Mouse (Mus musculus) megakaryocyte, adult 5-6 weeks (primary cell): ENCODE measurements around the gene Foxo6. TPM values are rescaled to one million over a fixed set of nuclear protein-coding genes. Genes with fewer than 3 reads are reported as not detected.

ENCODE experiments used
- ATAC-seq: 2 replicates; pipeline ENCODE4 v1.8.0; 2016; ENCODE audit warnings: mild to moderate bottlenecking, inconsistent platforms; ENCODE audit not compliant: poor library complexity, severe bottlenecking
- total RNA-seq, 2 experiments: library from RNA; stranded (forward) in 1 of 2; stranded (reverse) in 1 of 2; fragments of 153-499, 151-499 nt in 1 of 2; fragments of 221-1000, 200-1000 nt in 1 of 2; gene quantifications; 2 replicates each; pipeline versions ENCODE4 v1.2.3 to v1.2.4; 2015 to 2017

The Foxo6 gene
- not detected in 2 replicates for total RNA-seq (2015)
- not detected in 2 replicates for total RNA-seq (2017)

DNA sequence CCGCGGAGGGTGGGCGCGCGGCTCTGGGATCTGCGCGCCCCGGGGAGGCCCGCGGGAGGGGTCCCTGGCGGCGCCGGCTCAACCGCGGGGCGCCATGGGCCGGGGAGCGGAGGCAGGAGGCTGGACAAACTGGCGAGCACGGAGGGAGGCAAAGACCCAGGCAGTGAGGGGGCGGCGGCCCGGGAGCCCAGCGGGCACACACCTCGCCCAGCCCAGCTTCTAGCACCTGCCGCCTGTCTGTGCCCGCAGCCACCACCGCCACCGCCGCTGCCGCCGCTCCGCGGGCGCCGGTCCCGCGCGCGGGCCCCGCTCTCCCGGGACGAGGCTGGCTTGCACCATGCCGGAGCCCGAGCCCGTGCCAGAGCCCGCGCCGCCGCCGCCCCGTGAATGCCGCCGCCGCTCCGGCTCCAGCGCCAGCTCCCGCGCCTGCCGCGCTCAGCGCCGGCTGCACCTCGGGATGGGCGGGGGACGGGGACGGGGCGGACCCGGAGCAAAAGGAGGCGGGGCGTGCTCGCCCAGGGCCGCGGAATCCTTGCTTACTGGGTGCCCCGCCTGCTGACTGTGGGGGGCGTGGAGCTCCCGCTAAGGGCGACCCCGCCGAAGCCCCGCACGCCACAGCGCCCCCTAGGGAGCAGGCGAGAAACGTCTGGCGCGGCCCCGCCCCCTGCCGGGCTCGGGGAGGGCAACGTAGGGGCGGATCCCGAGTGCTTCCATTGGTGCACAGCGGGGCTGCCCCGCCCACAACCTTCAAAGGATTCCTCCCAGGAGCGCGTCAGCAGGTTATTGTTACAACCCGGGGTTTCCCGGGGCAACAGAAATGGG is at the start of gene Foxo6:
Gene Foxo6, minus strand, starts transcription at position 60 of the 822 bp plus-strand sequence.
- ATAC-seq, result peak; percentile 75

DNA sequence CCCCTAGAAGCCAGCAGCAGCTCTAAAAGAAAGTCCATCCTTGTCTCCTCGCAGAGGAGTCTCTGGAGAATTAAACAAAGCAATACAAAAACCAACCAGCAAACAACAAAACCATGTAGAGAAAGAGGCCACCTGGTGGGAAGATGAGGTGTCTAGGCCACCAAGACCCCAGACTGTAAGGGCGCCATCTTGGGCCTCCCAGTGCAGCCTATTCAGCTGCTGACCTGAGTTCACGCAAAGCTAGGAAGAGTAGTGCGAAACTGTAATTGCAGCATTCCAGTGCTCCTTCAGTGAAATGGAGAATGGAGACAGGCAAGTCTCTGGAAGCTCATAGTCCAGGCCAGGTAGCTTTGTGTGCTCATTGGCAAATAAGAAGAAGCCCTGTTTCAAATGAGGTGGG is 47.2 kb upstream of the Foxo6 start:
- no peak for ATAC-seq

DNA sequence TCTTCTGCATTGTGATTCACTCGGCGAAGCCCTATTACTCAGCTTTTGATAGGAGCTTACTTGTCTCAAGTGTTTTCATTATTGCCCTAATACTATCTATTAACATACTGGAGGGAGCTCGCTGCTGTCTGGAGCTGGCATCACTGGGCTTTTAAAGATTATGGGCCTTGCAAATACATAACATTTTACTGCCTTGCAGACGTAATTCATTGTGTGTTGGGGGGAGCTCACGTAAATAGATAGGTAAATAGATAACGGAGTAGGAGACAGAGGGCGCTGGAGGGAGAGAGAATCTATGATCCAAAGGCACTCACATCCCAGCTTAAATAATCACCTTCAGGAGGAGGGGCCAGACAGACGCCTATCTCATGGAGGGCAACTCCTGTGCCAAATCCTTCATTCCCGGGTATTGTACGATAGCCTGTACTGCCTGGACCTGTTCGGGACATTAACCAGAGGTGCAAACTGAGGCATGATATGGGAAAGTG is 45.8 kb upstream of the Foxo6 start:
- no peak for ATAC-seq

DNA sequence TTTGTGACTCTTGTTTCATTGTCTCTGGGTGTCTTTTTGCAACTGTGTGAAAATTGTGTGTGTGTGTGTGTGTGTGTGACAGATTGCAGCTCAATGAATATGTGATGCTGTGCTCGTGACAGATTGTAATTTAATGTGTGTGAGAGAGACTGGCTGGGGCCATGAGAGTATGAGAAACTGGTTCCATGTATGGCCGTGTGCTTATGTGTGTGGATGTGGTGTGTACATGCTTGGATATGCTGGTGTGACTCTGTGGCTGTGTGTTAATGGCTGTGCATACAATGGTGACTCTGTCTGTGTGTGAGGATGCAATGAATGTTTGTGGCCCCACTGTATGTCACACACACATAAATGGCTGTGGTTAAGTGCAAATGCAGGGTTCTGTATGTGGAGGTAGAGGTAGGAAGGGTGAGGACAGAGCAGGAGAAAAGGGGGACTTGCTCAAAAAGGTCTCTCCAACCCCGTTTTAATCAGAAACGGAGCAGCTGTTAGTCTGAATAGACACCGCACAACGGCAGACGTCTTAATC is 45.3 kb upstream of the Foxo6 start:
- no peak for ATAC-seq

DNA sequence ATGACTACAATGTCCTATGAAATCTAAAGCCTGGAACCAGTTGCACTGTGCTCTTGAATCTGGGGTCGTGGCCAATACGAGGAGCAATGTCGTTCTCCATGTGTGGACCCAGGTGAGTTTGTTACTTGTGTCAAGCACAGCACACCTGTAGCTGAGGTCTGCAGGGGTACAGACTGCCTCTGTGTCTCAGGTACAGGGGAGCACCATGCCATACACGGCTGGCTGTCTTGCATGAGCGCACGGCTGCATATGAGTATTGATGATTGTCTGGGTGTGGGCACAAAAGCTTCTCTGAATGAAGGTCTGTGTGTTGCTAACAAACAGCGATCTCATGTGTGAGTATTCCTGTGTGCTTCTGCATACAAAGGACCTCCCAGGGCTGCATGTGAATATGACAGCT is 44.8 kb upstream of the Foxo6 start:
- ATAC-seq, result no peak

DNA sequence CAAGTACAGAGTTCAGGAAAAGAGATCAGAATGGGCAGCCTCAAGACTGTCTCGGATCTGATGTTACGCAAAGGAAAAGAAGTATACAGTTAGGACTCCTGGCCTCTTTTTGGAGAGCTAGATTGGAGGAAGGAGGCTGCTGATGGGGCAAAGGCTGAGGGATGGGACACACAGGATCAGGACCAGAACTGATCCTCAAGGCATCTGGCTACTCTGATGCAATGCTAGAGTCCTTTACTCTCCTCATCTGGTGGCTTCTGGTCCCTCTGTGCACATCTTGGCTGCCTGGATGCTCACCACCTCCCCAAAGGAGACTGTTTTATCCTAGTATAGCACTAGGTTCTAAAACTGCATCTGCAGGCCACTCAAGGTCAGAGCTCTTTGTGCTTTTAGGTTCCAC is 44.4 kb upstream of the Foxo6 start:
- ATAC-seq, result no peak

DNA sequence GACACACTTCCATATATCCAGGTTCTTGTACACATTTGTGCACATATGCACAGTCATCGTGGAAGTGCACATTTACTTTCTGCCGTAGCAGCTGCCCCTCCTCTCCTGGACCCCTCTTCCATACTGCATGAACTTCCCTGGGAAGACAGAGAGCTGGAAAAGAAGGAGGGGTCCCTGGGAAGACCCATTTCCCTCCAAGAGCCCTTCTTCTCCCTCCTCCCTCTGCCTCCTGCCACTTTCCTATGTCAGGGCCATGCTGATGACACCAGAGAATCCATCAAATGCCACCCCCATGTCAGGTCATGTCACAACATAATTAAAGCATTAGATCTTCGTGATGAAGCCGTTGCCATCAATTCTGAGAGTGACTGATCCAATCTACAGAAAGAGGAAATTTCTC is 38.6 kb upstream of the Foxo6 start:
- no peak for ATAC-seq

DNA sequence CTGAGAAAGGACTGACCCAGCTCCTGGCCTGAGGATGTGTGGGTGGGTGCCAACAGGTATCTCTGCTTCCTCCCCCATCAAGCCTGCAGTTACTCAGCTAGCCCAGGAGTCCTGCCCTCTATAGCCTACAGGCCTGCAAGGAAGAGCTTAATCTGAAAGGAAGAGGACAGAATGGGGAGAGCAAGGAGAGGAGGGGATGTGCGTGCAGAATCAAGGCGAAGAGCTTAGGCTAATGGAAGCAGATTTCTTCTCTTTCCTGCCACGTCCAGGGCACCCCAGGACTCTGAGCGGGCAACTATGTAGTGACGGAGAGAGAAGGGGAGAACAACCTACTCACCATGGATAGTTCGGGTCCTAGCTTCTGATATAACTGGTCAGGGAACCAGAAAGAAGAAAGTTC is 37.9 kb upstream of the Foxo6 start:
- ATAC-seq, result no peak

DNA sequence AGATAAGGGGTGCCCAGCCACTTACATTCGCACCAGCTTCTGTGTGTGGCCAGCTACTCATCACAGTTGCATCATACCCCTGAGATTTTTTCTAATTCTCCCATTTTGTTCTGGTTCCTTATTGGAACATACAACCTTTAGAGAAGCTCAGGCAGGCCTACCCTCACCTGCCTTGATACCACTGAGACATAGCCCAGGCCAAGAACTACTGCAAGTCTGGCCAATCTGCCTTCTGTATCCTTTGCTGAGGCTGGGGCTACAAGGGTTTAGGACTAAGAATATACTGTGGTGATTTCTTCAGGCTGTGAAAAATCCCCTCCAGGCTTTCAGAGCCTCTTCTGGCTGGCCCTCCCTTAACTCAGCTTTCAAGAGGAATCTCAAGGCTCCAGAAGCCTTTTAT is 36.7 kb upstream of the Foxo6 start:
- no peak for ATAC-seq

DNA sequence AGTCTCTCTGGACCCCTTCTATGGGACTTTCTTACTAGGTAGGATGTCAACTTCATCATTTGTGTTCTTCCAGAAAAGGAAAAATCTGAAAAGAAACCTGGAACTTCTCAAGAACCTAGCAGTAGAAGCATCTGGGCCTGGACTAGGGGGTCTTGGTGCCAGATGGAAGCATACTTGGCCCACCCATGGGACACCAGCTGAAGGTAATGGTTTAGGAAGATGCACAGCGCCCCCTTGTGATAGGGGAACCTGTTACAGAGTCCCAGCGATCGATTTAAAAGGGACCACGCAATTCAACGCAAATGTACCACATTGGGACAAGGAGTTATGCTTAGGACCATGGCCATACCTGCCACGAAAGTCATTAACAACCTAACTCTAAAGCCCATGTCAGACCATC is 36.0 kb upstream of the Foxo6 start:
- ATAC-seq, result no peak

DNA sequence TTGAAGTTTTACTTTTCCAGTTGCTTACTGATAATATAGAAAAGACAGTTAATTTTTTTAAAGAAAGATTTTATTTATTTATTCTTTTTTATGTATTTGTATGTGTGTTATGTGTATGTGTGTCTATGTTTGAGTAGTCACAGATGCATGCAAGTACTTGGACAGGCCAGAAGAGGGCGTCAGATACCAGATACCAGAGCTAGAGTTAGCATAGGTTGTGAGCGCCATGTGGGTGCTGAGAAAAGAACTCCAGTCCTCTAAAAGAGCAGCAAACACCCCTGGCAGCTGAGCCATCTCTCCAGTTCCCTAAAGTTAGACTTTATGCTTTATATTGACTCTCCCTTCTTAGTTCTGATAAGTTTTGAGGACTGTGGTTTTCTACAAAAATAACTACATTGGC is 30.4 kb upstream of the Foxo6 start:
- no peak for ATAC-seq

DNA sequence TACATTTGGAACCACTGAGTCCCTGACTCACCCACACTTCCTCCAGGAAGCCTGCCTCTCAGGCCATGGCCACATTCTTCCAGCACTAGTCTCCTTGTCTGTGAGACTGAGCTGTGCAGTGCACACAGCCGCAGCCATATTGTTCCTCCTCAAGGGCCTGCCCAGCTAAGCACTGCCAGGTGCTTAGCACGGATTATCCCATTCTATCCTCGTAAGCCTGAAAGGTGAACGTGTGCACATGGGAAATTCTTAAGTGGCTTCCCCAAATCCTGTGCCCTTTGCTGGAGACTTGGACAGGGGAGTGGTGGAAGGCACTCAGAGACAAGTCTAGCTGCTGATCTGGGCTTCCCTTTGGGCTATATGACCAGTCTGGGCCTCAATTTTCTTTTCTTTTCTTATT is 29.6 kb upstream of the Foxo6 start:
- no peak for ATAC-seq

DNA sequence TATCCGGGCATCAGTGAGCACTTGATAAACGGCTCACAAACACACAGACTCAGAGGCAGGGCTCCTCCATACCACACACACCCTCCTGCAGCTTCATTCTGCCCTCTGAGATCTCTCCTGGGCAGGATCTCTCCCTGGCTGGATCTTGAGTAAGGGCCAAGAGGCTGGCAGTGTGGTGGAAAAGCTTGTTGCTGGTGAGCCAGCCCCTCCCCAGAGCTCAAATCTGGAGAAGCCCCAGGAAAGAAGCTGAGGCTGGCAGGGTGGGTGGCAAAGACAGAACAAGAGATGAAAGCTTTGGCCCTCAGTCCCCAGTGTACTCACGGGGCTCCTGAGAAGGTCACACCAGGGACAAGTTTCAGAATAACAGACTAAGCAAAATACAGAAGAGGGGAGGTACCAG is 27.4 kb upstream of the Foxo6 start:
- no peak for ATAC-seq

DNA sequence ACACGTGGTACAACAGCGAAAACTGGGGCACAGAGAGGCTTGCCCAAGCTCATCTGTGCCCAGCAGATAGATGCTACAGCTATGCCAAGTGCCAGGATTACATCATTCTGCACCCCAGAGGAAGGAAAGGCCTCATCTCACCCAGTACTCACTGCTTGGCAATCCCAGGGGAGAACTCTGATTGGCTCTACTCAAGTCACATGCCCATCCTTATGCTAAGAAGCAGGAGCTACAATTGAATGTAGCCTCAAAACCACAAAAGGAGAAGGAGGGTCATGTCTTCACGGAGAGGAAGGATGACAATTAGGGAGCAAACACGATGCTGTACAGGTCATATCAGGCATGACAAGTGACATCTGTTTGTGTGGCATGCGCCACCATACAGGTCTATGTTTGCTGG is 26.2 kb upstream of the Foxo6 start:
- peak; percentile 40 for ATAC-seq

DNA sequence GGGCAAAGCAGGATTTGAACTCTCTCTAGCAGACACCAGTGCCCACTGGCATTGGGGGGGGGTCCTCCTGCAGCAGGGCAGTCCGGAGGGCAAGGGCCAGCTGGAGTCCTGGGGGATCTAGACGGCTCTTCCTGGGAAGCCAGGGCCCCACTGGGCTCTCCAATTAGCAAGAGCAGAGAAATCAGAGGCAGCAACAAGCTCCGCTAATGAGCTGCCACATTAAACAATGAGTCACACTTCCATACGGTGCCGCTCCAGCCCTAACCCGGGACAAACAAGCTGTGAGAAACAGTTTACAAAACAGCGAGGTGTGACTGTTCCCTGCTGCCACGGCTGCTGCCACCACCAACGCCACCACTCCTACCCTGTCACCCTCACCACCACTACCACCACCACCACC is 17.4 kb upstream of the Foxo6 start:
- ATAC-seq, result no peak

DNA sequence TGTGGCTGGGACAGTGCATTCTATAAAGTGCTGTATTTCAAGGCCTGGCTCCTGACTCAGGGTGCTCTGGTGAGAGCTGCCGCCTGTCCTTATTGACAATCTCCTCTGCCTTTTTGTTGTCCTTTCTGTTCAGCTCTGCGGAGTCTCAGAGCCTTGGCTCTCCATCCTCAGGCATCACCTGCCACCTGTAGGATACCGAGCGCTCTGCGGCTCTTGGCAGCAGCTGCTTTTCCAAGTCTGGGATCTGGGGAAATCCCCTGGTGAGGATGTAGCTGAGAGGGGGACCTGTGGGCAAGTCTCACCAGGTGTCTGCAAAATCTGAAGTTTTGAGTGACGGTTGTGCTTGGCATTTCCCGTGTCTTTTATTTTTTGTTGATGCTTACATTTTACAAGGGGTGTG is 12.1 kb upstream of the Foxo6 start:
- ATAC-seq, result no peak

DNA sequence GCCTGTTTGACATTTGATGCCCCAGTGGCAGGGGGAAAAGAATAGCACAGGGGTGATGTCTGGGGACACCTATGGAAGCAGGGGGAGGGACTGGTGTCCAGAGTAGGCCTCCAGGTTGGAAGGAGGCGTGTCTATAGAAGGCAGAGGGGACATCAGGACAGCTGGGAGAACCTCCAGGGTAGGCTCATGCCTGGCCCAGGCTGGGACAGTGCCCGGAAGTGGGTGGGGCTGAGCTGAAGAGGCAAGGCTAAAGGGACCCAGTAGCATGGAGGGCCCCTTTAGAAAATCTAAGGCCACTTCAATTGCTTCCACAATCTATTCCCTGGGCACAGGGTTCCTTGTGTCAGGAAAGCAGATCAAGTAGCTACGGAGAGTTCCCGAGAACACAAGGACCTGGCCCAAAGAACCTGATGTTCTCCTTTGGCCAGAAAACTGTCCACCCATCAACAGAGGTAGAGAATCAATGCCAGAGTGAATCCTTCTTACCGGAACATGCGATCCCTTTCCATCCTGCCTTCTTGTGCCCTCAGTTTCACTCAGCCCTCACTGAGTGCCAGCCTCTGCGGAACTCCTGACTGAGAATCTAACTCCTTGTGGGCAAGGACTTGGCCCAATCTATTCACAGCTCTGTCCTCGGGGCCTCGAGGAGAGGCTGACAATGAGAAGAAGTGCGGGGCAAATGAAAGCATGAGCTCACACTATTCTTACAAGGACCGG is 4.1 kb upstream of the Foxo6 start:
- ATAC-seq, result no peak

DNA sequence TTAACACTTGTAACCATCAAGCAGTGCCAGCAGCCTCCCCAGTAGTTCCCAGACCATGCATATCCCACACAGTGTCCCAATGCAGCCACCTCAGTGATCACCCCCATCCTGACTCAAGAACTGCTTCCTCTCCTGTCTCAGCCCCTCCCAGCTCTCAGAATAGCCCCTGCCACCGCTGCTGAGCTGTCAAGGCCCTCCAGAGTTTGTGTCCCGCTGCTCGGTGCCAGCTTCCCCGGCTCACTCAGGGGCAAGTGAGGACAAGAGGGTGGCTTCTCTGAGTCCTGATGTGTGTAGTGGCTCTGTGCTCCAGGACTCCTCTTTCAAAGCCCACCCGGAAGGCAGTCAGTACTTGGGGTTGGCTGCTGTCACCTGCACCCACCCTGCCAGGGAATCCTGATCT is 3.3 kb upstream of the Foxo6 start:
- ATAC-seq, result no peak

DNA sequence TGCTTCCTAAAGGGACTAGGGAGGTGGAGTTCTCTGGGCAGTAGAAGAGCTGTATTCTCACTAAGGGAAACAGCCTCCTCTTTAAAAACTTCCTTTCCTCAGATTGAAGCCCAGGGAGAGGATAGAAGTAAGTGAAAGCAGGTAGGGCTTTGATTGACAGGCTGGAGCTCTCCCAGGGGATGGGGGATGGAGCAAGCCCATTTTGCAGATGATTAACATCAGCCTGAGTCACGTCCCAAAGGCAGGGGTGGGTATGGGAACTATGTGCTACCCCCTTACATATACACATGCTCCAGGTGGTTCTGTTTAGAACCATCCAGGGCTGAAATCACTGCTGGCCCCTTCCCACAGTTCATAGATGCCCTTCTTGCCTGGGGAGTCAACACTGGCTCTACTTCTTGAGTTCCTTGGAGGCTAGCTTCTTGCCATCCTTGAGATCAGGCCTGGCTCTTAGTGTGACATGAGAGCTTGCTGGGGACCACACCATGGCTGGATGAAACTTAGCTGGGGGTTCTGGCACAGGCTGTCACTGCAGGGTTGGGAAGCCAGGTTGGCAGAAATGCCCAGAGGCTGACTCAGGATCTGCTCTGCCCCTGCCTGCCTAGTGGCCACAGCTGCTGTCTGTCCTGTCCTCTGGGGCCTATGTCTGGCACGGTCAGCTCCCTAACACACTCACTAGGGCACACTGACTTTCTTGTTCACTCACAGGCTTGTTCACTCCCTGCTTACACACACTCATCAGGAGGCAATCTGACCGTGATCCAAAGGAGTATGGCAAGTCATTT is 2.2 kb upstream of the Foxo6 start:
- ATAC-seq, result no peak

DNA sequence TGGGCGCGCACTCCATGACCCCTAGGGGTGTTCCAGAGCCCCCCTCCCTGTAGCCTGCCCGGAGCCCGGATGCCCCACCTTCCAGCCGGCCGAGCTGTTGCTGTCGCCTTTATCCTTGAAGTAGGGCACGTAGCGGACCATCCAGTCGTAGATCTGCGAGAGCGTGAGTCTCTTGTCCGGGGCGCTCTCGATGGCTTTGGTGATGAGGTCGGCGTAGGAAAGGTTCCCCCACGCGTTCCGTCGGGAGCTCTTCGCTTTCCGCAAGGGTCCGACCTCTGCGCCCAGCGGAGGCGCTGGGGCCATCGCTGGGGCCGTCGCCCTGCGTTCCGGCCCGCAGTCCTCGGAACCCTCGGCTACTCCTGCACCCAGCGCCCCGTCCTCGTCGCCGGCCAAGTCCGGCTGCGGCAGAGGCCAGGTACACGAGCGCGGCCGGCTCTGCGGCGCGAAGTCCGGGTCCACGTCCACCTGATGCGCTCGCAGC is 348 bp downstream of the Foxo6 start:
- ATAC-seq, result no peak

DNA sequence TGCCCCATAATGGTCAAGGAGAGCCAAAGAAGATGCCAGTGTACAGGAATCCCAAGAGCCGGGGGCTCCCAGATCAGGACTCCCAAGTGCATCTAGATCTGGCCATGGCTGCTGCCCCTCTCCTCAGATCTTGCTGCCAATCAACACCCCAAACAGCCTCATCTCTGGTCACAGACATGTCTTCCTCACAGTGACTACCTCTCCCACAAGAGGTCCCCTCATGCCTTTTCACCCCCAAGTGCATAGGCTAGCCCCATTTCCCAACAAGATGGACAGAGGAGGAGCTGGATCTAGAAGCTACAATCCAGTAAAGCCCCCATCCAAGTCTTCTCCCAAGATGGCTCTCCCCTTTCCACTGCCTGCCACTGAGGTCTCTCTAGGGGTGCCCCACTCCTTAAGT is 1.4 kb downstream of the Foxo6 start:
- ATAC-seq, result no peak
